Comparison of ENCODE assay signal across 25 mouse cellular contexts in the genomic region with DNA sequence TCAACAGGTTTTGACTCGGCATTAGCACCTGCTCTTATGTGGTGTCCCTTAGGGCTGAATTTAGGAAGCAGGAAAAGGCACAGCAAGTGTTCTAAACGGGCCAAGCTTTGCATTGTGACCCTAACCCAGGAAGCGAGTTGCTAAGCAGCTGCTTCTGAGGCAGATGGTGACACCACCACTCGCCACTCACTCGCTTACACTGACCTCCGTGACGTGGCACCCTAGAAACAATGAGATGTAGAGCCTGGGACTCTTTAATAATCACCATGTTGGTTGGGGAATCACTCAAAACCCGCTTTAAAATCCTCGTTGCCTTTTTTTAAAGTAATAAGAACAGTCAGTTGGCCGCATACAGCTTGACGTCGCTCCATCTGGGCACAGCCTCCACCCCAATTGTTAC.
"Had no signal": no experiment of that assay in that cellular context is flagged by ENCODE, and none has a peak within 500 bp of the region (broad histone marks: within the 10 kb centered on the region; RNA-seq: fewer than 3 reads in every experiment).

No protein-coding gene starts in this region.

- H3K4me2 ChIP-seq: heart, embryonic 12.5 days; hindbrain, embryonic 12.5 days; hindbrain, embryonic 14.5 days; intestine, embryonic 15.5 days; liver, embryonic 11.5 days; liver, embryonic 13.5 days; liver, embryonic 15.5 days had no signal

- H3K4me3 ChIP-seq: gastrocnemius, adult 2 months; heart, adult 2 months; heart, embryonic 10.5 days; heart, embryonic 12.5 days; hindbrain, embryonic 12.5 days; intestine, embryonic 15.5 days; layer of hippocampus, adult 2 months; left cerebral cortex, adult 2 months; liver, embryonic 13.5 days; liver, embryonic 15.5 days had no signal

- H3K9me3 ChIP-seq: heart, embryonic 10.5 days; heart, embryonic 12.5 days; hindbrain, embryonic 12.5 days; intestine, embryonic 15.5 days; liver, embryonic 13.5 days; liver, embryonic 15.5 days had no signal

- DNase-seq: gastrocnemius, adult 2 months; gastrocnemius, postnatal 10 days; gastrocnemius, postnatal 25 days; heart, adult 2 months; heart, postnatal 10 days; heart, postnatal 4 days; kidney, adult 18-20 months; kidney, adult 8-10 months; kidney, postnatal 10 days; kidney, postnatal 25 days; kidney, postnatal 4 days; liver; liver, embryonic 13.5 days had no signal

- H3K4me1 ChIP-seq: heart, embryonic 10.5 days; heart, embryonic 12.5 days; hindbrain, embryonic 12.5 days; intestine, embryonic 15.5 days; liver, embryonic 13.5 days; liver, embryonic 15.5 days had no signal

- H3K27me3 ChIP-seq: heart, embryonic 12.5 days; hindbrain, embryonic 12.5 days; intestine, embryonic 15.5 days; liver, embryonic 13.5 days had no signal

- H3K27ac ChIP-seq: gastrocnemius, adult 2 months; heart, adult 2 months; heart, embryonic 10.5 days; hindbrain, embryonic 12.5 days; hindbrain, embryonic 14.5 days; intestine, embryonic 15.5 days; layer of hippocampus, adult 2 months; left cerebral cortex, adult 2 months; liver, embryonic 13.5 days; liver, embryonic 15.5 days had no signal

- ATAC-seq: hindbrain, embryonic 16.5 days; inflammation-experienced regulatory T-cells, adult 6 months; intestine, embryonic 15.5 days; intestine, postnatal 0 days had no signal

- H3K9ac ChIP-seq: heart, embryonic 12.5 days; hindbrain, embryonic 12.5 days; hindbrain, embryonic 14.5 days; intestine, embryonic 15.5 days; liver, embryonic 13.5 days; liver, embryonic 15.5 days had no signal
